Mouse (Mus musculus) layer of hippocampus, postnatal 10 days (tissue): ENCODE measurements around the gene Fndc3b. TPM values are rescaled to one million over a fixed set of nuclear protein-coding genes. Genes with fewer than 3 reads are reported as not detected.

Source experiments
- DNase-seq, 2 experiments: peaks; one replicate each; pipeline ENCODE4 v3.0.0; 2021; ENCODE audit warnings: low spot score in 2 of 2
- total RNA-seq, 2 experiments: library from RNA; stranded (reverse); gene quantifications; 2 replicates each; pipeline ENCODE4 v1.2.3; 2021

The Fndc3b gene
- total RNA-seq, 2 experiments from 2014 or later, result 28.4 to 31.3 TPM

GRCm38 (mm10) chr3:27709096-27709905 is 1.8 kb downstream of the Fndc3b start:
- peak in 1 of 2 experiments; percentile 40 for DNase-seq

GRCm38 (mm10) chr3:27708581-27708980 is 2.5 kb downstream of the Fndc3b start:
- DNase-seq, result no peak

GRCm38 (mm10) chr3:27705761-27706160 is 5.3 kb downstream of the Fndc3b start:
- DNase-seq, result no peak

DNA sequence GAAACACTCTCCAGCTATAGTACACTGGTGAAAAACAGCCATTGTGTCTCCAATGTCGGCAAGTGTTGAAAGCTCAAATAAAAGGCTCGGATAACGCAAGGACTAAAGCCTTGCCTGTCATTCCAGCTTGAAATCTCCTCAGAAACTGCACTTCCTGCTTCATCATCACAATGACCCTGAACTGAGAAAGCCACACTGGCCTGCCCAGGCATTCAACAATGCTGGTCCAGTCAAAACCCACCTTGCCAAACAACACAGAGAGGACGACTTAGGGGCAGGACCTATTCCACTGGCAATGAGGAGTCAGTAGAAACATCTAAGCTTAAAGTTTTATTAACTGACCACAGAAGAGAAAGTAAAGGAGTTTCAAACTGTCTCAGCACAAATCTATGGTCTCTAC is 6.1 kb downstream of the Fndc3b start:
- DNase-seq, result no peak

GRCm38 (mm10) chr3:27704641-27705040 is 6.5 kb downstream of the Fndc3b start:
- no peak for DNase-seq

GRCm38 (mm10) chr3:27703531-27703930 is 7.6 kb downstream of the Fndc3b start:
- no peak for DNase-seq

DNA sequence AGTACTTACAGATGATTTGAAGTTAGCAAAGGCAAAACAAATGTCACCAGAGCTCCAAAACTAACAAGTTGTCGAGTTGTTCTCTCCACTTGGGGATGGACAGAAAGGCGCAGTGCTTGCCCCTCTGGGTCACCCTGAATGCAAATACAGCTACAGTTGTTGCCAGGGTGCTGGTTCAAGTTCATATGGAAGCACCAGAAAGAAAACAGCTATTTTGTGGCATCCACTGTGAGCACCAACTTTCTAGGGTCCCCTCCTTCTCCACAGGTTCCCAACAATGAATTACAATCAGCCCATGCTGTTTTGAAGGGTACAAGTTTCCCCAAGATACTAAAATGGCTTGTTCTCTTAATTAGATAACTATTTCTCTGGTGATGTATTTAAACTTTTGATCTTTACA is 8.0 kb downstream of the Fndc3b start:
- DNase-seq, result no peak

DNA sequence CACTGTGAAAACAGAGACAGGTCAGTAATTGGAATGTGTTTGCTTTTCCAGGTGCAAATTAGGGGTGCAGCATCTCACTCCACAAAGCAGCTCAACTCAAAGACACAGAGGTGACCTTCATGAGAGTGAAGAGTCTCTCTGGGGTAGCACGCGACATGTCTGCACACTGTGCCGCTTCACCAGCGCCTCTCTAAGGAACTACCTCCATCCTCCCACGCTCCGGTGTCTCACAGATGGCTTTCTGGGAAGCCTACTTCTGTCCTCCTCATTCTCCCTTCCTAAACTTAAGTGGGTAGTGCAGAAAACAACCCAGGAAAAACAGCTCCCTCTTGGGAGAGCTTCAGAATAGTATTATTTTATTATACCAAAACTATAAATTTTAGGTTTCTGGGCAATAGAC is 12.4 kb downstream of the Fndc3b start:
- DNase-seq, result no peak

DNA sequence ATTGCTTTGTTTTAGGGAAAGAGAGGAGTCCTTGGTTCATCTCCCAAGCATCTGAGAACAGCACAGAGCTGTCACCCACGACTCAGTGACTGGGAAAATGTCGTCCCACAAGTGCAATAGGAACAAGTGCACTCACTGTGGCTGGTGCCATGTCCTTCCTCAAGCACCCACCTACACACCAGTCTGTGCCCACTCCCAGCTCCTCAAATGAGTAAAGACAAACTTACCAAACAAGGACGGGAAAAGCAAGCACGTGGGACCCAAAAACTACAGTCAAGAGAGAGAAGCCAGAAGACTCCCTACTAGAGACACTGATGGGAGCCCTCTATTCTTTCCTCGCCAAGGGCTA is 14.7 kb downstream of the Fndc3b start:
- no peak for DNase-seq

GRCm38 (mm10) chr3:27695612-27696448 is 15.3 kb downstream of the Fndc3b start:
- DNase-seq, result no peak

DNA sequence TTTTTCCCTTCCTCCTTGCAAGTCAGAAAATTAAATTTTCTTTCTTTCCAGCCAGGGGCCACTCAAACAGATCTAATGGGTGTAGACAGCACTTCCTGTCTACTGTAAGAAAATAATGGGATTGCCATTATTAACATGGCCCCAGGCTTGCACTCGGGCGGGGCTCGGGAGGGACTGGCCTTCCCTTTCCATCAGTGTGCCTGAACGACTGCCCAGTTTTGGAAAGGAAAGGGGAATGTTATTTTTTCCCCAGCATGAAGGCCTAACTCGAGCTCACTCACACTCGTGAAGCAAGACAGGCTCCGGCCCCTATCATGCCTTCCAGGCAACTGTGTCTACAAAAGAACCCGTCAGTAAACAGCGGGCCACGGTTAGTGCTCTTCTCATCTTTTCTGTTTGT is 16.5 kb downstream of the Fndc3b start:
- no peak for DNase-seq

DNA sequence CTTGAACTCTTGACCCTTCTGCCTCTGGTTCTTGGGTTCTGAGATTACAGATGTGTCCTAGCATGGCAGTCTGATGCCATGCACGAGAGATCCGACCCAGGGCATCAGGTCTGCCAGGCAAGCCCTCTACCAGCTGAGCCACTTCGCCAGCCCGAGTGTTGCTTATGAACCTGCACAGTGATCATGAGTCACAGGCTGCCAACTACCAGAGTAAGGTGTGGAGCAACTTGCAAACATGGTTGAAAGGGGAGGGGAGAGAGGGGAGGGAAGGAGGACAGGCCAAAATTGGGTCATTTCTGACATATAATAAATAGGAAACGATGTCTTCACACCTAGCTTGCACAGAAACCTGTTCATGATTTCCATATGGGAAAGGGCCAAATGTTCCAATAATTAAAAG is 17.0 kb downstream of the Fndc3b start:
- no peak for DNase-seq

DNA sequence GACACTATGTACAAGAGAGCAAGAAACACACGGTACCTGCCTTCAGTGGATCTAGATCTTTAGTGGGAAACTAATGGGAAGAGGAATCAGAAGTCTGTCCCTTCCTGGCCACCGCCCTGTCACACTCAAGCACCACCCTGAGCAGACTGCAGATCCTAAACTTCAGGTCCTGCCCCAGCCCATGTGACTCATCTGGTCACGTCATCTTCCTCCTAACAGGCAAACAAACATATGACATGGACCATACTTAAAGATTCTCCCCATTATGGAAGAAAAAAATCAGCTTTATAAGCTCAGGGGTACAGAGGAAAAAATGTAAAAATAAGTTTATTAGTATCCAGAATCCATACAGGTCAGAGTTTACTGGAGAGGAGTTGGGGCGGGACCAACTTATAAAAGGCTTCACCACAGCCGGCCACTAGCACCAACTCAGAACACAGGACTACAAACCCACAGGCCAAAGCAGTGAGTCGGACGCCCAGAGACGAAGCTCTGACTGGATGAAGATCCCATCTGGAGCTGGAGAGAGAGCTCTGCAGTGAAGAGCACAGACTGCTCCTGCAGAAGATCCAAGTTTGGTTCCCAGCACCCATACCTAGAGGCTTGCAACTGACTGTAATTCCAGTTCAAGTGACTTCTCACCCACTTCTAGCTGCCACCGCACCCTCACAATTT is 19.5 kb downstream of the Fndc3b start:
- DNase-seq, result no peak

DNA sequence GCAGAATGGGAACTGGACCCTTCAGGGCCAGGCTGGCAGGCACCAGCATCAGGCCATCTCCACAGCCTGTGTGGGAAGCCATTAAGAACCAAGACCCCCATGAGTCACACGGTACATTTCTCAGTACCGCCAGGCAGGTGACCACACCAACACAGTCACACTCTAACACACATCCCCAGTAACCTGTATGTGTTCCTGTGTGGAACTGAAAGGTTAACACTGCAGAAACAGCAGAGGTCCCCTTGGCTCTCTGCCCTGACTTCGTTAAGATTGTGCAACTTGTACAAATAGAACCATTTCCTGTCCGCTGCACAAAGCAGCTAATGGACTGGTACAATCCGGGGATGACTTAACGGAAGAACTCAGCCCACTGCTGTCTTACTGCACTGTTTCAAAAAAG is 21.1 kb downstream of the Fndc3b start:
- DNase-seq, result peak; percentile 39 to 43

- DNase-seq, result peak; percentile 47 to 54
These were observed 21.8 kb downstream of the Fndc3b start for GRCm38 (mm10) chr3:27689149-27689865.

DNA sequence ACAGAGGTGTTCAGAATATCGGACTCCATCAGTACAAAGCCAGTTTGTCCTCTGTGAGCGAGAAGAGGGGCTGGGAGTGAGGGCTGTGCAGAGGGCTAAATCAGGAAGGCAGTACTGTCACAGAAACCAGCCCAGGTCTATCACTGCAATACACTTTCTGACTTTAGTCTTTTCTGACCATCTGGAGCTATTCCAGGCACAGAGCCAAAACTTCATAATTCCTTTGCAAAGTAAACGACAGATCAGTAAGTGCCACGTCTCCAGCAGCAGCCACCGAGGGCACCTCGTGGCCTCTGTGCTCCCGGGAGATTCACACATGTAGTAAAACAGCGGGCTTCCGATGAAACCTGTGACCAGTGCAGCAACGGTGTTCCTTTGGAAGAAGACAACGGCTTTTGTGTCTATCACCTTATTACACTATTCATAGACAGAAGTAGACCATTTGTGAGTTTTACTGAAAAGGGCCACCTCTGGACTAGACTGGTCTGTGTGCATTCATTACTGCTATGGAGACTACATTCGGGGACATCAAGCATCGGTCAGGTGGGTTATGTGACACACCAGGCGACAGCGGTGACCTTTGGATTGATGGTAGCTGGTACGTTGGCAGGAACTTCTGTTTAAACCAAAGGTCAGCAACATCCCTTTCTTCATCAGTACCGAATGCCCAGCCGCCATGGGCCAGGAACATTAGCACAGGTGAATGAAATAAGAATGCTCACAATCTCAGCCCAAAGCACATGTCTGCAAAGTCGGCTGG is 24.2 kb downstream of the Fndc3b start:
- DNase-seq, result no peak

DNA sequence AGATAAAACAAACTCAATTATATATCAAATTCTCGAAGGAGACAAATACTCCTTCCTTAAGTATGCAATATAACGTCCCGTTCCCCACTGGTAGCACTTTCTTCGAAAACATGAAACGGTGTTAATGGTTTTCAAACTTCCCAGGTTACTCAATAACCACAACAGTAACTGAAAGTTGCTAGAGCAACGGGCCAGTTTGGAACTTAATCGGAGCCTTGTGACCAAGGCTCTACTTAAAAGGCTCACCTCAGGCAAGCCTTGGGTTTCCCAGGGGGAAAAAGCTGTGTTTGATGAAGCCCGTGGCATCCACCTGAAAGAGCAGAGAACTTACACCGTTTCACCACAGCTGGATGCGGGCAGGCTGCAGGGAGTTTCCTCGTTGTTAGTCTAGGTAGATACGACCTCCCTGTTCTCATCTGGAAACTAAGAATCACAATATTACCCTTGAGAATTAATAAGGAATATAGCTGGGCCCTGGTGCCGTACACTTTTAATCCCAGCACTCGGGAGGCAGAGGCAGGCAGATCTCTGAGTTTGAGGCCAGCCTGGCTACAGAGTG is 25.4 kb downstream of the Fndc3b start:
- no peak for DNase-seq

- no peak for DNase-seq
These were observed 26.0 kb downstream of the Fndc3b start for GRCm38 (mm10) chr3:27685134-27685533.

GRCm38 (mm10) chr3:27683374-27683773 is 27.7 kb downstream of the Fndc3b start:
- no peak for DNase-seq

DNA sequence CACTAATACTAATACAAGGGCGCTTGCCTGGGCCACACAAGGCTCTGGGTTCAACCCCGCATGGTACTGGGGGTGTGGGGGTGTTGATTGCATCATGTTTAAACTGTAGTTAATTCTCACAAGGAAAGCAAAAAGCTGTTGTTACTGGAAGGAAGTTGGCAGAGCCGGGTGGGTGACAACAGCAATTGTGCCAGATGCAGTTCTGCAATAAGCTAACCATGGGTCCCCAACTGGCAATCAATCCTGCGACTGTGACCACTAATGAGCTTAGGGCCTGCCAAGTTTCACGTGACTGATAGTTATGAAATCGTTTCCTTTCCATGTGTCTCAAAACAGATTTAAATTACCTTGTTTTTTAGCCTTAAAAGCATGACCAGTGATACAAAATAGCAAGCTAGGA is 33.5 kb downstream of the Fndc3b start:
- peak; percentile 29 to 41 for DNase-seq
